Mouse (Mus musculus) midbrain, embryonic 13.5 days (tissue): ENCODE data around the gene Iyd. TPM values are rescaled to one million over a fixed set of nuclear protein-coding genes. Genes with fewer than 3 reads are reported as not detected.

Experiments used
- ATAC-seq: fragments of 200-750 bp; cut with Nextera tagmentation; 2 replicates; pipeline ENCODE4 v1.8.0; 2017; ENCODE audit warnings: mild to moderate bottlenecking, moderate TSS enrichment, moderate library complexity
- H3K27ac ChIP-seq: fragments of 300-500 bp; sonication (generic); 2 replicates; pipeline ENCODE4 v1.5.1; 2015; ENCODE audit warnings: inconsistent platforms, mild to moderate bottlenecking, moderate library complexity
- H3K27me3 ChIP-seq: fragments of 300-500 bp; sonication (generic); 2 replicates; pipeline ENCODE4 v1.6.1; 2015; ENCODE audit warnings: mild to moderate bottlenecking, inconsistent platforms
- H3K36me3 ChIP-seq: fragments of 300-500 bp; sonication (generic); 2 replicates; pipeline ENCODE4 v1.6.1; 2015; ENCODE audit warnings: mild to moderate bottlenecking, inconsistent platforms
- H3K4me1 ChIP-seq: fragments of 300-500 bp; sonication (generic); replicated peaks from 2 replicates; pipeline ENCODE4 v1.6.1; 2015; ENCODE audit warnings: inconsistent platforms
- H3K4me2 ChIP-seq: fragments of 300-500 bp; sonication (generic); replicated peaks from 2 replicates; pipeline ENCODE4 v1.6.1; 2015; ENCODE audit warnings: moderate library complexity, mild to moderate bottlenecking, inconsistent platforms
- H3K4me3 ChIP-seq: fragments of 300-500 bp; sonication (generic); replicated peaks from 2 replicates; pipeline ENCODE4 v1.5.1; 2015; ENCODE audit warnings: mild to moderate bottlenecking, inconsistent platforms
- H3K9ac ChIP-seq: fragments of 300-500 bp; sonication (generic); replicated peaks from 2 replicates; pipeline ENCODE4 v1.6.1; 2015; ENCODE audit warnings: mild to moderate bottlenecking, inconsistent platforms
- H3K9me3 ChIP-seq: fragments of 300-500 bp; sonication (generic); 2 replicates; pipeline ENCODE4 v1.6.1; 2016; ENCODE audit warnings: mild to moderate bottlenecking, inconsistent platforms
- WGBS: fragments of 180-500 bp; shearing (Covaris S2); methylation state at CpG from one replicate; pipeline ENCODE4 v1.1.7; 2015; 5-methylcytosine and 5-hydroxymethylcytosine counted together
- polyA plus RNA-seq: library from polyadenylated mRNA; unstranded; fragments of >200 nt; fragmentation: Nextera tagmentation; extraction: Ambion mirVana; gene quantifications from 2 replicates; pipeline ENCODE4 v1.2.1, GENCODE M21; 2015

The Iyd gene
- polyA plus RNA-seq, 1 experiment from 2014 or later: 0.44 TPM

- no peak for ATAC-seq
- H3K4me3 ChIP-seq: no peak overlapping the region
- no peaks in the 10 kb centered on the region for H3K27me3 ChIP-seq
- whole genome bisulfite sequencing: 97% methylated on average over 1 of the region's 1 CpGs
- H3K4me2 ChIP-seq: no peak overlapping the region
- H3K9ac ChIP-seq: no peak overlapping the region
- no peaks in the 10 kb centered on the region for H3K9me3 ChIP-seq
- H3K36me3 ChIP-seq: no peaks in the 10 kb centered on the region
- no peak overlapping the region for H3K27ac ChIP-seq
- no peaks in the 10 kb centered on the region for H3K4me1 ChIP-seq
Observed at GRCm38 (mm10) chr10:3559136-3559535, 19.1 kb downstream of the Iyd start.

GRCm38 (mm10) chr10:3562165-3562564 is 22.1 kb downstream of the Iyd start:
- Histone ChIP-seq H3K36me3 (no peaks in the 10 kb centered on the region), H3K9ac (no peak overlapping the region), H3K4me2 (no peak overlapping the region), H3K27ac (no peak overlapping the region), H3K9me3 (no peaks in the 10 kb centered on the region), H3K27me3 (no peaks in the 10 kb centered on the region), H3K4me3 (no peak overlapping the region), H3K4me1 (no peaks in the 10 kb centered on the region)
- ATAC-seq: no peak

- no peak overlapping the region for H3K4me2 ChIP-seq
- no peak for ATAC-seq
- no peaks in the 10 kb centered on the region for H3K27me3 ChIP-seq
- 79% methylated on average over 4 of the region's 4 CpGs for WGBS
- no peak overlapping the region for H3K9ac ChIP-seq
- no peaks in the 10 kb centered on the region for H3K9me3 ChIP-seq
- H3K4me3 ChIP-seq: no peak overlapping the region
- H3K36me3 ChIP-seq: no peaks in the 10 kb centered on the region
- H3K27ac ChIP-seq: no peak overlapping the region
- no peaks in the 10 kb centered on the region for H3K4me1 ChIP-seq
Observed at GRCm38 (mm10) chr10:3565126-3565525, 25.1 kb downstream of the Iyd start.

- Histone ChIP-seq H3K4me1 (no peaks in the 10 kb centered on the region), H3K36me3 (no peaks in the 10 kb centered on the region), H3K27ac (no peak overlapping the region), H3K9me3 (no peaks in the 10 kb centered on the region), H3K9ac (no peak overlapping the region), H3K27me3 (no peaks in the 10 kb centered on the region), H3K4me2 (no peak overlapping the region), H3K4me3 (no peak overlapping the region)
- ATAC-seq: no peak
- WGBS: 71% methylated on average over 6 of the region's 6 CpGs
Observed at GRCm38 (mm10) chr10:3567821-3568220, 27.8 kb downstream of the Iyd start.

- ATAC-seq: peak; percentile 68; the same call in 1 of the 2 replicates
- H3K27ac ChIP-seq: no peak overlapping the region
- H3K9me3 ChIP-seq: no peaks in the 10 kb centered on the region
- no peaks in the 10 kb centered on the region for H3K36me3 ChIP-seq
- H3K27me3 ChIP-seq: no peaks in the 10 kb centered on the region
- H3K4me1 ChIP-seq: no peaks in the 10 kb centered on the region
- no peak overlapping the region for H3K4me3 ChIP-seq
- WGBS: 71% methylated on average over 10 of the region's 10 CpGs
- H3K9ac ChIP-seq: no peak overlapping the region
- no peak overlapping the region for H3K4me2 ChIP-seq
Observed at GRCm38 (mm10) chr10:3572723-3573649, 32.9 kb downstream of the Iyd start.

GRCm38 (mm10) chr10:3573905-3574500 is 34.0 kb downstream of the Iyd start:
- Histone ChIP-seq H3K36me3 (no peaks in the 10 kb centered on the region), H3K4me2 (no peak overlapping the region), H3K27me3 (no peaks in the 10 kb centered on the region), H3K4me3 (no peak overlapping the region), H3K27ac (no peak overlapping the region), H3K9ac (no peak overlapping the region), H3K9me3 (no peaks in the 10 kb centered on the region), H3K4me1 (no peaks in the 10 kb centered on the region)
- no peak for ATAC-seq
- WGBS: 63% methylated on average over 4 of the region's 4 CpGs

- no peak for ATAC-seq
- no peaks in the 10 kb centered on the region for H3K27me3 ChIP-seq
Observed at GRCm38 (mm10) chr10:3590632-3591031, 50.6 kb downstream of the Iyd start.

GRCm38 (mm10) chr10:3591790-3592189 is 51.8 kb downstream of the Iyd start:
- 15% methylated on average over 3 of the region's 3 CpGs for WGBS
- no peaks in the 10 kb centered on the region for H3K36me3 ChIP-seq

More at GRCm38 (mm10) chr10:3590632-3591031, 50.6 kb downstream of the Iyd start:
- no peak overlapping the region for H3K4me2 ChIP-seq
- no peaks in the 10 kb centered on the region for H3K9me3 ChIP-seq
- no peaks in the 10 kb centered on the region for H3K36me3 ChIP-seq
- H3K4me3 ChIP-seq: no peak overlapping the region
- WGBS: 95% methylated on average over 3 of the region's 3 CpGs
- H3K4me1 ChIP-seq: peaks cover 12% of the 10 kb centered on the region
- H3K9ac ChIP-seq: no peak overlapping the region
- no peak overlapping the region for H3K27ac ChIP-seq

GRCm38 (mm10) chr10:3596697-3597096 is 56.7 kb downstream of the Iyd start:
- Histone ChIP-seq H3K36me3 (no peaks in the 10 kb centered on the region), H3K27ac (no peak overlapping the region), H3K4me2 (no peak overlapping the region), H3K27me3 (no peaks in the 10 kb centered on the region), H3K4me1 (peaks cover 7% of the 10 kb centered on the region), H3K9ac (no peak overlapping the region), H3K9me3 (no peaks in the 10 kb centered on the region), H3K4me3 (no peak overlapping the region)
- WGBS: 74% methylated on average over 2 of the region's 2 CpGs
- ATAC-seq: no peak

More at GRCm38 (mm10) chr10:3591790-3592189, 51.8 kb downstream of the Iyd start:
- Histone ChIP-seq H3K9ac (no peak overlapping the region), H3K4me1 (peaks cover 12% of the 10 kb centered on the region), H3K27ac (no peak overlapping the region), H3K9me3 (no peaks in the 10 kb centered on the region), H3K4me2 (no peak overlapping the region), H3K27me3 (no peaks in the 10 kb centered on the region), H3K4me3 (no peak overlapping the region)
- peak; percentile 86 for ATAC-seq

- Histone ChIP-seq H3K36me3 (no peaks in the 10 kb centered on the region), H3K9ac (no peak overlapping the region), H3K9me3 (no peaks in the 10 kb centered on the region), H3K27me3 (no peaks in the 10 kb centered on the region), H3K4me1 (no peaks in the 10 kb centered on the region), H3K4me3 (no peak overlapping the region), H3K27ac (no peak overlapping the region), H3K4me2 (no peak overlapping the region)
- WGBS: 96% methylated on average over 3 of the region's 3 CpGs
- ATAC-seq: no peak
Observed at GRCm38 (mm10) chr10:3597760-3598159, 57.7 kb downstream of the Iyd start.
